Mouse (Mus musculus): ENCODE data around the gene Usb1. TPM values are rescaled to one million over a fixed set of nuclear protein-coding genes. Genes with fewer than 3 reads are reported as not detected.

Gene Usb1
- total RNA-seq, 2 experiments from 2014 or later, result 6.6 to 7.2 TPM

DNA sequence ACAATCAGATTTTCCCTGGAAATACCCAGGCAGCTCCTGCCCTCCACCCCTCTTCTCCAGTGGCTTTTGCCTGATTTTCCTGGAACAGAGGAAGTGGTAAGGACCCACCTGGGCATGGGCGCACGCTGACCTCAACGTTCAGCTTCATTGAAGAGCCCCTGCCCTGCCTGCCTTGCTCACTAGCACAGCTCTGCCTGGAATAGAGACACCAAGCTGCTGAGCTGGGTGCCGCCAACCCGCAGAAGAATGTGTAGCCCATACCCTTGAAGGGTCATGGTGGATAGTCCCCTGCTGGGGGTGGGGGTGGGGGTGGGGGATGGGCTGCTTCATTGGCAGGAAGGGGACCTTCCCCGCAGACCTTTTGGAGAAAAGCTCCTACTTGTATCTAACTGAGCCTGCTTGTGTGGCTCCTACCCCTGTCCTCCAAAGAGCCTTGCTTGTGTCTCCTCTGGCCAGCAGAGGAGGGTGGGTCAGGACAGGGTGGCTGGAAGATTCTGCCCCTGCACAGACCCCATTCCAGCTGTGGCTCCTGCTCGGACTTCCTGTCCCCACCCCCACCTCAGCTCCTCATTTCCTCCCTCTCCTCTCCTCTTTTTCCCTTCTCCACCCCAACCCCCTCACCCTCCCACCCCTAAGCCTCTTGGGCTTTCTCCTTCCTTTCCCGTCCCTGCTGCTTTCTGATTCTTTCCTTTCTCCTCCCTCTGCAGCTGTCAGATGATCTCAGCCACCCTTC, 63.3 kb downstream of the Usb1 start:
- DNase-seq, result no peak
- intact Hi-C loops (cut with DNase I; ENCODE audit: low total_unique reads), result no loop called here

- DNase-seq, result no peak
- intact Hi-C loops (cut with DNase I; ENCODE audit: low total_unique reads), result no loop called here
These were observed 64.7 kb downstream of the Usb1 start for GRCm38 (mm10) chr8:95396752-95397151.

Other genes starting within 250 kb of the Usb1 start
- gene Kifc3, start 129.5 kb upstream of the Usb1 start, total RNA-seq (2021), result 10 to 100 TPM; 11.2 to 11.5 TPM
- gene Cngb1, start 25.7 kb upstream of the Usb1 start, total RNA-seq (2021), result 1 to 10 TPM in 1 of 2 experiments, under 1 TPM in 1; 0.92 to 1.3 TPM
- not detected for gene Tepp, start 21.7 kb upstream of the Usb1 start, total RNA-seq (2021)
- gene Zfp319, start 334 bp upstream of the Usb1 start, total RNA-seq (2021), result 1 to 10 TPM; 5.4 to 6.1 TPM
- gene Mmp15, start 20.0 kb downstream of the Usb1 start, total RNA-seq (2021), result 10 to 100 TPM; 21.3 to 35.9 TPM
- 10 to 100 TPM in 1 of 2 experiments, 1 to 10 TPM in 1; 9.7 to 13.1 TPM for gene Cfap20, start 102.6 kb downstream of the Usb1 start, total RNA-seq (2021)
- 10 to 100 TPM; 22.4 to 30.3 TPM for gene Csnk2a2, start 157.8 kb downstream of the Usb1 start, total RNA-seq (2021)
- not detected for gene Ccdc113, start 201.8 kb downstream of the Usb1 start, total RNA-seq (2021)
- gene Prss54, start 244.1 kb downstream of the Usb1 start, total RNA-seq (2021), result not detected

All from gastrocnemius, postnatal 14 days (tissue).